Mouse (Mus musculus) limb, embryonic 11.5 days (tissue): Measurements from ENCODE around the gene Olfr955. TPM values are rescaled to one million over a fixed set of nuclear protein-coding genes. Genes with fewer than 3 reads are reported as not detected.

ENCODE experiments used
- polyA plus RNA-seq: library from polyadenylated mRNA; unstranded; fragments of >200 nt; fragmentation: Nextera tagmentation; extraction: Ambion mirVana; gene quantifications from 2 replicates; pipeline ENCODE4 v1.2.1, GENCODE M21; 2014

Gene Olfr955
- polyA plus RNA-seq, 1 experiment from 2014 or later: not detected

Other genes with a start within 250 kb of the Olfr955 start
- not detected in 2 replicates for gene Olfr1537, start 221.9 kb downstream of the Olfr955 start, polyA plus RNA-seq
- gene Olfr945, start 195.1 kb downstream of the Olfr955 start, polyA plus RNA-seq: not detected in 2 replicates
- gene Olfr948, start 145.9 kb downstream of the Olfr955 start, polyA plus RNA-seq: not detected in 2 replicates
- not detected in 2 replicates for gene Olfr951, start 84.5 kb downstream of the Olfr955 start, polyA plus RNA-seq
- gene Olfr952, start 44.8 kb downstream of the Olfr955 start, polyA plus RNA-seq: not detected in 2 replicates
- gene Olfr954, start 15.2 kb downstream of the Olfr955 start, polyA plus RNA-seq: not detected in 2 replicates
- not detected in 2 replicates for gene Olfr44, start 22.1 kb upstream of the Olfr955 start, polyA plus RNA-seq
- gene Olfr957, start 43.9 kb upstream of the Olfr955 start, polyA plus RNA-seq: not detected in 2 replicates
- not detected in 2 replicates for gene Olfr958, start 82.1 kb upstream of the Olfr955 start, polyA plus RNA-seq
- gene Olfr959, start 103.6 kb upstream of the Olfr955 start, polyA plus RNA-seq: not detected in 2 replicates
- 9.4 and 12.9 TPM in 2 replicates for gene AW551984, start 132.5 kb upstream of the Olfr955 start, polyA plus RNA-seq
- not detected in 2 replicates for gene Olfr148, start 138.7 kb upstream of the Olfr955 start, polyA plus RNA-seq
- not detected in 2 replicates for gene Olfr960, start 149.4 kb upstream of the Olfr955 start, polyA plus RNA-seq
- gene Olfr961, start 173.1 kb upstream of the Olfr955 start, polyA plus RNA-seq: not detected in 2 replicates
- not detected in 2 replicates for gene Olfr963, start 195.3 kb upstream of the Olfr955 start, polyA plus RNA-seq
- gene Olfr149, start 235.2 kb upstream of the Olfr955 start, polyA plus RNA-seq: not detected in 2 replicates
- gene Olfr965, start 239.4 kb upstream of the Olfr955 start, polyA plus RNA-seq: not detected in 2 replicates